Mouse (Mus musculus) C2C12 (cell line): ENCODE results near the gene Foxp1. TPM values are rescaled to one million over a fixed set of nuclear protein-coding genes. Genes with fewer than 3 reads are reported as not detected.

Experiments used
- H3K27me3 ChIP-seq: one replicate; pipeline ENCODE4 v1.6.1; 2011; ENCODE audit not compliant: control insufficient read depth, insufficient read depth, insufficient read length
- H3K36me3 ChIP-seq: one replicate; pipeline ENCODE4 v1.6.1; 2011; ENCODE audit not compliant: control insufficient read depth, insufficient read depth
- H3K4me3 ChIP-seq: one replicate; pipeline ENCODE4 v1.5.1; 2011; ENCODE audit warnings: mild to moderate bottlenecking, control low read depth; ENCODE audit not compliant: poor library complexity, insufficient read depth, severe bottlenecking
- H3K79me2 ChIP-seq: one replicate; pipeline ENCODE4 v1.6.1; 2011; ENCODE audit not compliant: control insufficient read depth, insufficient read depth
- H3K79me3 ChIP-seq: one replicate; pipeline ENCODE4 v1.6.1; 2011; ENCODE audit warnings: low read depth, control low read depth
- H3ac ChIP-seq: one replicate; pipeline ENCODE3; 2011; ENCODE audit warnings: low read depth; ENCODE audit not compliant: control insufficient read depth, insufficient read length
- CEBPB ChIP-seq: IDR thresholded peaks from one replicate; pipeline ENCODE4 v1.6.1; 2011; ENCODE audit warnings: low read depth, mild to moderate bottlenecking, control low read depth, moderate library complexity
- CTCF ChIP-seq: IDR thresholded peaks from one replicate; pipeline ENCODE4 v1.5.1; 2011; ENCODE audit not compliant: control insufficient read depth, insufficient read depth, insufficient read length
- FOSL1 ChIP-seq: IDR thresholded peaks from one replicate; pipeline ENCODE4 v1.8.0; 2011; ENCODE audit warnings: mild to moderate bottlenecking, low read length; ENCODE audit not compliant: poor library complexity, insufficient read depth, severe bottlenecking
- MAX ChIP-seq: IDR thresholded peaks from one replicate; pipeline ENCODE4 v1.6.1; 2011; ENCODE audit warnings: mild to moderate bottlenecking, control low read depth
- MYOD1 ChIP-seq: IDR thresholded peaks from one replicate; pipeline ENCODE4 v1.6.1; 2011; ENCODE audit warnings: low read depth; ENCODE audit not compliant: control insufficient read depth, insufficient read length
- MYOG ChIP-seq: IDR thresholded peaks from one replicate; pipeline ENCODE4 v1.6.1; 2011; ENCODE audit not compliant: control insufficient read depth, insufficient read length; ENCODE audit errors: extremely low read depth
- USF1 ChIP-seq: IDR thresholded peaks from one replicate; pipeline ENCODE4 v1.6.1; 2011; ENCODE audit warnings: low read depth, mild to moderate bottlenecking, control low read depth, moderate library complexity
- polyA plus RNA-seq: library from polyadenylated mRNA; unstranded; fragments of >200 nt; fragmentation: generic; extraction: Trizol; gene quantifications from one replicate; pipeline ENCODE4 v1.2.1, GENCODE M21; 2012; ENCODE audit warnings: missing spikeins

The Foxp1 gene
- polyA plus RNA-seq, 1 experiment: 25.9 TPM

- Histone ChIP-seq H3K4me3 (no peak overlapping the region), H3K79me2 (no peaks in the 10 kb centered on the region), H3K27me3 (no peaks in the 10 kb centered on the region), H3K79me3 (no peaks in the 10 kb centered on the region), H3K36me3 (no peaks in the 10 kb centered on the region), H3ac (no peak overlapping the region)
- TF ChIP-seq CEBPB (no peak), USF1 (no peak), MYOG (no peak)
These were observed 43.5 kb downstream of the Foxp1 start for GRCm38 (mm10) chr6:99478873-99479650.

- TF ChIP-seq MAX (no peak), CEBPB (no peak), MYOG (no peak), MYOD1 (no peak), FOSL1 (no peak), CTCF (no peak), USF1 (no peak)
- Histone ChIP-seq H3K79me3 (peaks cover 1% of the 10 kb centered on the region), H3ac (no peak overlapping the region), H3K27me3 (no peaks in the 10 kb centered on the region), H3K36me3 (no peaks in the 10 kb centered on the region), H3K79me2 (no peaks in the 10 kb centered on the region), H3K4me3 (no peak overlapping the region)
These were observed 47.5 kb downstream of the Foxp1 start for GRCm38 (mm10) chr6:99475040-99475439.

- no peak overlapping the region for H3ac ChIP-seq
- TF ChIP-seq CTCF: no peak
- no peak for TF ChIP-seq FOSL1
- no peak for TF ChIP-seq USF1
- no peak for TF ChIP-seq CEBPB
- no peak for TF ChIP-seq MYOD1
- no peak for TF ChIP-seq MAX
- no peak for TF ChIP-seq MYOG
- no peaks in the 10 kb centered on the region for H3K27me3 ChIP-seq
- H3K4me3 ChIP-seq: no peak overlapping the region
- no peaks in the 10 kb centered on the region for H3K36me3 ChIP-seq
- H3K79me3 ChIP-seq: peaks cover 1% of the 10 kb centered on the region
- no peaks in the 10 kb centered on the region for H3K79me2 ChIP-seq
These were observed 51.6 kb downstream of the Foxp1 start for GRCm38 (mm10) chr6:99470906-99471305.

- TF ChIP-seq CTCF: no peak
- no peak for TF ChIP-seq USF1
- no peak for TF ChIP-seq MAX
- no peak for TF ChIP-seq FOSL1
- TF ChIP-seq CEBPB: no peak
- no peak for TF ChIP-seq MYOG
- no peak for TF ChIP-seq MYOD1
- Histone ChIP-seq H3K36me3 (no peaks in the 10 kb centered on the region), H3K79me2 (no peaks in the 10 kb centered on the region), H3K79me3 (peaks cover 1% of the 10 kb centered on the region), H3K4me3 (no peak overlapping the region), H3ac (no peak overlapping the region), H3K27me3 (no peaks in the 10 kb centered on the region)
These were observed 53.2 kb downstream of the Foxp1 start for GRCm38 (mm10) chr6:99469134-99469834.

GRCm38 (mm10) chr6:99467831-99468230 lies 54.7 kb downstream of the Foxp1 start:
- TF ChIP-seq MAX (no peak), USF1 (no peak), MYOG (no peak), CEBPB (no peak), CTCF (no peak), FOSL1 (no peak), MYOD1 (no peak)
- Histone ChIP-seq H3K4me3 (no peak overlapping the region), H3ac (no peak overlapping the region), H3K79me2 (no peaks in the 10 kb centered on the region), H3K79me3 (peaks cover 1% of the 10 kb centered on the region), H3K36me3 (no peaks in the 10 kb centered on the region), H3K27me3 (no peaks in the 10 kb centered on the region)

GRCm38 (mm10) chr6:99467109-99467508 lies 55.4 kb downstream of the Foxp1 start:
- H3K27me3 ChIP-seq: no peaks in the 10 kb centered on the region
- no peaks in the 10 kb centered on the region for H3K36me3 ChIP-seq
- no peak overlapping the region for H3K4me3 ChIP-seq
- no peak overlapping the region for H3ac ChIP-seq
- TF ChIP-seq USF1: no peak
- TF ChIP-seq MAX: no peak
- TF ChIP-seq FOSL1: no peak
- no peak for TF ChIP-seq MYOD1
- TF ChIP-seq MYOG: no peak
- no peak for TF ChIP-seq CEBPB
- TF ChIP-seq CTCF: no peak
- no peaks in the 10 kb centered on the region for H3K79me2 ChIP-seq
- H3K79me3 ChIP-seq: peaks cover 1% of the 10 kb centered on the region
